Mouse (Mus musculus) liver, embryonic 15.5 days (tissue): ENCODE results near the gene Lamp1. TPM values are rescaled to one million over a fixed set of nuclear protein-coding genes. Genes with fewer than 3 reads are reported as not detected.

Experiments used
- ATAC-seq: fragments of 200-750 bp; cut with Nextera tagmentation; 2 replicates; pipeline ENCODE4 v1.8.0; 2017; ENCODE audit warnings: moderate number of reproducible peaks, mild to moderate bottlenecking, moderate library complexity; ENCODE audit not compliant: insufficient read depth
- H3K27ac ChIP-seq: fragments of 300-500 bp; sonication (generic); replicated peaks from 2 replicates; pipeline ENCODE4 v1.5.1; 2015; ENCODE audit warnings: mild to moderate bottlenecking, inconsistent platforms
- H3K27me3 ChIP-seq: fragments of 300-500 bp; sonication (generic); 2 replicates; pipeline ENCODE4 v1.6.1; 2015; ENCODE audit warnings: mild to moderate bottlenecking, inconsistent platforms
- H3K36me3 ChIP-seq: fragments of 300-500 bp; sonication (generic); replicated peaks from 2 replicates; pipeline ENCODE4 v1.6.1; 2015; ENCODE audit warnings: moderate library complexity, mild to moderate bottlenecking, inconsistent platforms
- H3K4me1 ChIP-seq: fragments of 300-500 bp; sonication (generic); replicated peaks from 2 replicates; pipeline ENCODE4 v1.6.1; 2015; ENCODE audit warnings: inconsistent platforms
- H3K4me2 ChIP-seq: fragments of 300-500 bp; sonication (generic); 2 replicates; pipeline ENCODE4 v1.6.1; 2015; ENCODE audit warnings: moderate library complexity, mild to moderate bottlenecking, inconsistent platforms
- H3K4me3 ChIP-seq: fragments of 300-500 bp; sonication (generic); replicated peaks from 2 replicates; pipeline ENCODE4 v1.5.1; 2015; ENCODE audit warnings: mild to moderate bottlenecking, inconsistent platforms
- H3K9ac ChIP-seq: fragments of 300-500 bp; sonication (generic); 2 replicates; pipeline ENCODE4 v1.6.1; 2015; ENCODE audit warnings: moderate library complexity, mild to moderate bottlenecking, inconsistent platforms
- H3K9me3 ChIP-seq: fragments of 300-500 bp; sonication (generic); replicated peaks from 2 replicates; pipeline ENCODE4 v1.6.1; 2016; ENCODE audit warnings: inconsistent platforms
- WGBS: fragments of 180-500 bp; shearing (Covaris S2); methylation state at CpG from one replicate; pipeline ENCODE4 v1.1.7; 2015; ENCODE audit warnings: mixed read lengths; ENCODE audit not compliant: insufficient replicate concordance; 5-methylcytosine and 5-hydroxymethylcytosine counted together
- polyA plus RNA-seq: library from polyadenylated mRNA; unstranded; fragments of >200 nt; fragmentation: Nextera tagmentation; extraction: Ambion mirVana; gene quantifications from 2 replicates; pipeline ENCODE4 v1.2.1, GENCODE M21; 2015

Lamp1 gene
- polyA plus RNA-seq, 1 experiment from 2014 or later: 200 TPM

DNA sequence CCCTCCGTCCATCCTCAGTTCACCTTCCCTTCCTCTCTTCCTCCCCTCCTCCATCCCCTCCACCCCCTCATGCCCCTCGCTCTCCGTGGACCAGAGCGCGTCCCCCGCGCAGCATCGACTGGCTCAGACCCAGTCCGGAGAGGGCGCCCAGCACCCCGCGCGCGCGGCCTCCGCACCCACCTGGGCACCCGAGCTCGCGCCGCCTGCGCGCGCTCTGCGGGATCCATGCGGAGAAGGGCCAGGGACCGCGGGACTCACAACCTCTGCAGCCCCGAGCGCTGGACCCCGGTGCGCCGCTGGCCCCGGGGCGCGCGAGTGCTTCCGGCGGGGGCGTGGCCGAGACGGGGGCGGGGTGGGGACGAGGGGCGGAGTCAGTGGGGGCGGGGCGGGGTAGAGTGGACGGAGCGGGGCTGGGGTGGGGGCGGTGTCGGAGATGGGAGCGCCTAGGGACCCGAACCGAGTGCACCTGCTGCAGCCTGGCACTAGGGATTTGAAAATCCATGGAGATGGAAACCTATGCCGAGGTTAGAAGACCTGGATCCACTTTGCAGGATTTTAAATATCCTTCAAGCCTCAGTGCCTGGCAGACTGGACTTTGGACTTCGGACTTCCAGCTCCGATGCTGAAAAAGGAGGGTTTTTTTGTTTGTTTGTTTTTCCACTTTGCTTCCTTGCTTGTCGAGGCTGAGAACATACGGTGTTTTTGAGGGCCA, 41.5 kb downstream of the Lamp1 start, which contains the start of gene Grtp1:
Gene Grtp1, minus strand, starts transcription at position 320 of the 712 bp plus-strand sequence.
- under 1% methylated on average over 56 of the region's 58 CpGs for WGBS
- H3K27ac ChIP-seq: peak within 1 kb of the TSS; percentile 97
- H3K4me2 ChIP-seq: peak within 1 kb of the TSS; percentile 96
- H3K9me3 ChIP-seq: no peaks in the 10 kb centered on the region
- H3K9ac ChIP-seq: peak within 1 kb of the TSS; percentile 77
- ATAC-seq: peak; percentile 56
- H3K4me3 ChIP-seq: peak within 1 kb of the TSS; percentile 75
- H3K4me1 ChIP-seq: peaks cover 48% of the 10 kb centered on the region
- 0 out of 2 replicates have a peak, but pooled peaks cover 4% of the 10 kb centered on the region for H3K36me3 ChIP-seq
- H3K27me3 ChIP-seq: peaks cover 17% of the 10 kb centered on the region

DNA sequence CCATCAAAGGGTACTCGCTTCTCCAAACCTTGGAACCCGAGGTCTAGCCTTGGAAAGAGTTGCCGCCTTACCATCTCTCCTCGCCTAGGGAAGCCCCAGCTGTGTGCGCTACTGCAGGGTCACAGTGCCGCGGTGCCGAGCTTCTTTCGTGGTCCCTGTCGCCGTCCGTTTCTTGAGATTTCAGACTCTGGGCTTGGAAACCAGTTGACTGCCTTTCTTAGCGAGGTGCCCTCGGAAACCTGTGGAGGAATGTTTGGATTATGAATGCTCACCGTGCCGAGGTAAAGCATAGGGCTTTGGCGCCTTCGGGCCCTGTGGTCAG, 42.0 kb downstream of the Lamp1 start:
- H3K36me3 ChIP-seq: 0 out of 2 replicates have a peak, but pooled peaks cover 4% of the 10 kb centered on the region
- H3K27me3 ChIP-seq: peaks cover 17% of the 10 kb centered on the region
- H3K27ac ChIP-seq: peak overlapping the region; percentile 97
- peak overlapping the region; percentile 77 for H3K9ac ChIP-seq
- ATAC-seq: peak; percentile 49
- peak overlapping the region; percentile 75 for H3K4me3 ChIP-seq
- H3K4me1 ChIP-seq: peaks cover 53% of the 10 kb centered on the region
- no peaks in the 10 kb centered on the region for H3K9me3 ChIP-seq
- WGBS: 2% methylated on average over 18 of the region's 18 CpGs
- peak overlapping the region; percentile 96 for H3K4me2 ChIP-seq

DNA sequence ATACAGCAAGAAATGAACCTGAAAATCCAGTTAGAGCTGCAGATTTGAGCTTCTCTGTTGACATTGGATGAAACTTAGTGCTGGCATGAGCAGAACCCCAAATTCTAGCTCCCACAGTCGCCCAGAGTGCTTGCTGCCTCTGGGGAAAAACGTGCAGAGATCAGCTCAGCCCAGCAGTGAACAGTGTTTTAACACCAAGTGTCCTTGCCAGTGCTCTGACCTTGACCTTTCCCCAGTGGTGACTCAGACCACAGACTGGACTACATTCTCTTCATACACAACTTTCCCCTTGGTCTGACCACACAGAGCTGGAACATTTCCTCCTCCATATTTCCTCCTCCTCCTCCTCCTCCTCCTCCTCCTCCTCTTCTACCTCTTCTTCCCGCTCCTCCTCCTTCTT, 43.1 kb downstream of the Lamp1 start:
- WGBS: 29% methylated on average over 3 of the region's 3 CpGs
- peak overlapping the region; percentile 97 for H3K27ac ChIP-seq
- peak overlapping the region; percentile 96 for H3K4me2 ChIP-seq
- H3K4me1 ChIP-seq: peaks cover 64% of the 10 kb centered on the region
- peak overlapping the region; percentile 77 for H3K9ac ChIP-seq
- H3K27me3 ChIP-seq: peaks cover 17% of the 10 kb centered on the region
- no peaks in the 10 kb centered on the region for H3K9me3 ChIP-seq
- H3K36me3 ChIP-seq: 0 out of 2 replicates have a peak, but pooled peaks cover 4% of the 10 kb centered on the region
- ATAC-seq: no peak
- H3K4me3 ChIP-seq: peak overlapping the region; percentile 75

DNA sequence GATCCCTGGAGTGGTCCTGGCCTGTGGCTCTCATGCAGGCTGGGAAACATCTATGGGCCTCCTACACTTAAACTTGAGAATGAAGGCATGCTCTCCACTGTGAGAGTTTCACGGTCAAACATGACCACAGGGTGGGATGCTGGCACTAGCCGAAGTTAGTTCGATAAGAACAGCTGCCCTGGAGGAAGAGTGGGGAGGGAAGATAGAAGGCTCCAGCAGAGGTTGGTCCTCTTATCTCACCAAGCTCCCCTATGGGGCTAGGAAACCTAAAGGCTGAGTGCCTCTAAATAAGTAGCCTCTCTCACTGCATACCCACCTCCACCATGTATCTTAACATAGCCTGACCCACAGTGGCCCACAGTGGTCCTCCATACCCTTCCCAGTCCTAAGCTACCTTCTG, 43.8 kb downstream of the Lamp1 start:
- peak overlapping the region; percentile 96 for H3K4me2 ChIP-seq

DNA sequence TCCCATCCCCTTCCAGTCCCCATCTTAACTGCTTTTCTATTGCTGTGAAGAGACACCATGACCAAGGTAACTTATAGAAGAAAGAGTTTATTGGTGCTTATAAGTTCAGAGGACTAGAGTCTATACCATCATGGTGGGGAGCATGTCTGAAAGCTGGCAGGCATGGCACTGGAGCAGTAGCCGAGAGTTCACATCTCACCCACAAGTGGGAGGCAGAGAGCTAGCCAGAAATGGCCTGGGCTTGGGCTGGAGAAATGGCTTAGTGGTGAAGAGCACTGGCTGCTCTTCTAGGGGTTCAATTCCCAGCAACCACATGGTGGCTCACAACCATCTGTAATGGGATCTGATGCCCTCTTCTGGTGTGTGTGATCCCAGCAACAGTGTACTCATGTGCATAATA, 44.5 kb downstream of the Lamp1 start:
- Histone ChIP-seq H3K4me1 (peaks cover 78% of the 10 kb centered on the region), H3K27me3 (peaks cover 17% of the 10 kb centered on the region), H3K4me2 (peak overlapping the region; percentile 96), H3K27ac (peak overlapping the region; percentile 97), H3K4me3 (peak overlapping the region; percentile 75), H3K9me3 (no peaks in the 10 kb centered on the region), H3K9ac (peak overlapping the region; percentile 66), H3K36me3 (0 out of 2 replicates have a peak, but pooled peaks cover 8% of the 10 kb centered on the region)
- no peak for ATAC-seq
- WGBS: 31% methylated on average over 1 of the region's 1 CpGs

More for the DNA sequence above, 43.8 kb downstream of the Lamp1 start:
- Histone ChIP-seq H3K9me3 (no peaks in the 10 kb centered on the region), H3K9ac (peak overlapping the region; percentile 77), H3K36me3 (0 out of 2 replicates have a peak, but pooled peaks cover 4% of the 10 kb centered on the region), H3K27ac (peak overlapping the region; percentile 97), H3K4me1 (peaks cover 71% of the 10 kb centered on the region), H3K27me3 (peaks cover 17% of the 10 kb centered on the region), H3K4me3 (peak overlapping the region; percentile 75)
- 15% methylated on average over 3 of the region's 3 CpGs for WGBS
- peak; percentile 81 for ATAC-seq

DNA sequence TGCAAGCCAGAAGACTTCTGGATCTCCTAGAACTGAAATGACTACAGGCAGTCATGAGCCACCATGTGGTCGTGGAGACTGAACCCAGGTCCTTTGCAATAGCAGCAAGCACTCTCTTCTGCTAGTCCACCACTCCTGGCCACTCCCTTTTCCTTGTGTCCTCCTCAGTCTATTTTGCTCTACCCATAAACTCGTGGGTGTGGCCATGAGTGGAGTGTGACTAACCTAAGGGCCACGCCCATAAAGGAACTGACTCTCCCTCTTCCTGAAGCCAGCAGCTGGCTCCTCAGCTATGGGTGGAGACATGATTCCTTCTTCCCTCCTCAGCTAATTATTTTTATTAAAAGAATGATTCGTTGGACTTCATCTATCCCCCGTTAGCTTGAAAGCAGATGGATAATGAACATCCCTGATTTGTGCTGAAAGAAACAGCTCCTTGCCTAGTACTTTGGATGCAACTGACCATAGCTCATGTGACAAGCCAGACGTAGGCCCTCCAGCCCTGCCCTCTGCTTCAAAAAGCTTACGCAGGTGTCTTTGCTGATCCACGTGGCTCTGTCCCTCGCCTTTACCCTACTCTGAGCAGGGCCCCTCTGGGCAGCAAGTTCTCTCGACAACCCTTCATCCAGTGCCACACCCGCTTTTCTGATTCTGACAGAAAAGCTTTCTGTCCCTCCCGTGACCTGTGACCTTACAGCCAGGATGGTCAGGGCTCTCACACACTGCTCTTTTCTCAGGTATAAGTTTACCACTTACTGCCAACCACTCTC, 45.6 kb downstream of the Lamp1 start:
- Histone ChIP-seq H3K9ac (peak overlapping the region; percentile 29; the same call in 1 of the 2 replicates), H3K27me3 (peaks cover 9% of the 10 kb centered on the region), H3K4me2 (peak overlapping the region; percentile 96), H3K27ac (peak overlapping the region; percentile 85), H3K36me3 (0 out of 2 replicates have a peak, but pooled peaks cover 8% of the 10 kb centered on the region), H3K4me3 (peak overlapping the region; percentile 23), H3K9me3 (no peaks in the 10 kb centered on the region), H3K4me1 (peaks cover 84% of the 10 kb centered on the region)
- peak; percentile 40 for ATAC-seq
- 46% methylated on average over 12 of the region's 12 CpGs for WGBS

DNA sequence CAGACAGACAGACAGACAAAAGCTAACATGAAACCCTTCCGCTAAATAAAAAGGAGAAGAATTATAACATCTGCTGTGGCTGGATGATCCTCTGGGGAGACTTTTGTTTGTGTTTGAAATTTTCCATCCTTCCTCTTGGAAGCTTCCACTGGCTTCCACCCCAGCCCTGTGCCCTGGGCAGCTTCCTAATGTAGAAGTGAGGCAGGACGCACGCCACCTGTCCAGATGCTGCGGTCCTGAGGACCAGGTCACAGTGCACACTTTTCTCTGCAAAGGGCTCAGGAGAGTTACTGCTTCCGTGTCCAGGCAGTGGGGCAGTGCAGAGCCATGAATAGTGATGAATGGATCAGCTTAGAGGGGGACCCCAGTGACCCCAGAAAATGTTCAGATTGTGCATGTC, 46.4 kb downstream of the Lamp1 start:
- H3K4me1 ChIP-seq: peaks cover 83% of the 10 kb centered on the region
- H3K27me3 ChIP-seq: peaks cover 1% of the 10 kb centered on the region; the same call in 1 of the 2 replicates
- H3K4me3 ChIP-seq: no peak overlapping the region
- H3K9ac ChIP-seq: no peak overlapping the region
- H3K9me3 ChIP-seq: no peaks in the 10 kb centered on the region
- 89% methylated on average over 5 of the region's 5 CpGs for WGBS
- 0 out of 2 replicates have a peak, but pooled peaks cover 8% of the 10 kb centered on the region for H3K36me3 ChIP-seq
- peak overlapping the region; percentile 85 for H3K27ac ChIP-seq
- ATAC-seq: no peak
- H3K4me2 ChIP-seq: peak overlapping the region; percentile 96; the same call in 1 of the 2 replicates

DNA sequence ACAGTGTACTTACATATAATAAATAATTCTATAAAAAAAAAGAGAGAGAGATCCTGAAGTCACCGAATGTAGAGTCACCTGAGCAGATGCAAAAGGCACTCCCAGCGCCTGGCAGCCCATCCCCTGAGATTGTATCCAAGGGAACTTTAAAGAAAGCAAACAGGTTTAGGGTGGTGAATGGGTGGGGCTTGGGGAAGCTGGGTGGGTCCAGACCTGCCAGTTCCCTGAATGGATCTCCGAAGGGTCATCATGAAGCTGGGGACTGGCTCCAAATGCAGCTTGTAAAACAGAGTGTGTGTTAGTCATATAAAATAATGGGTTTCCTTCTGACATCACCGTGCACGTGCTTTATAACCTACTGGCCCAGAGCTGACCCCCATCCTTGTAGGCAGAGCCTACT, 47.3 kb downstream of the Lamp1 start:
- peak overlapping the region; percentile 85 for H3K27ac ChIP-seq
- no peaks in the 10 kb centered on the region for H3K27me3 ChIP-seq
- no peak overlapping the region for H3K4me3 ChIP-seq
- H3K4me1 ChIP-seq: peaks cover 86% of the 10 kb centered on the region
- ATAC-seq: no peak
- 0 out of 2 replicates have a peak, but pooled peaks cover 8% of the 10 kb centered on the region for H3K36me3 ChIP-seq
- WGBS: 38% methylated on average over 5 of the region's 5 CpGs
- peak overlapping the region; percentile 25 for H3K4me2 ChIP-seq
- no peaks in the 10 kb centered on the region for H3K9me3 ChIP-seq
- peak overlapping the region; percentile 13; the same call in 1 of the 2 replicates for H3K9ac ChIP-seq

DNA sequence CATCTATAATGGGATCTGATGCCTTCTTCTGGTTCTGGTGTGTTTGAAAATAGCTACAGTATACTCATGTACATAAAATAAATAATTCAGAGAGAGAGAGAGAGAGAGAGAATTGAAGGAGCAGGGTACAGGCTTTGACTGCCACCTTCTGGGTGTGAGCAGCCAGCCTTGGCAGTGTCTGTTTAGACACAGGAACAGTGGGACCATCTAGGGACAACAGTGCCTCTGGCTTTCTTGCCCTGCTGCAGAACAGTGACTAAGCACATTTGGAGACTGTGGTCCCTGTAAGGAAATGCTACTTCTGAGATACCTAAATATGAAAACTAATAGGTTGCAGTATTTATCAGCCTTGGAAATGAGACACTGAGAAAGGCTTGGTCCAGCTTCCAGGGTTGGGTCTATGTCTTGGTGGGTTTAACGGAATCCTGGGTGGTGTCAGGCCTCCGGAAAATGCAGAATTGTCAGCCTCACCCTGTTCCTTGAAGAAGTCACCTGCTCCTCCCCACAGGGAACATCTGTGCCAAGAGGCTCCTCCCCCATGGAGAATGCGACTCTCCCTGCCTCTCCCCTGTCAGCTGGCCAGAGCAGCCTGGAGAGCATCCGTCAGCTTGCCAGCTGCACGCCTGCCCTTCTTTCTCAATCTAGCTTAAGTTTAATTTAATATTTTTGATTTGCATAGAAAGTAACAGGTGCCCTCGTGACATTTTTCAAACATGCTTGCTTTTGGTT, 49.8 kb downstream of the Lamp1 start:
- H3K9me3 ChIP-seq: no peaks in the 10 kb centered on the region
- peaks cover 77% of the 10 kb centered on the region for H3K4me1 ChIP-seq
- peak; percentile 74 for ATAC-seq
- H3K9ac ChIP-seq: peak overlapping the region; percentile 31; the same call in 1 of the 2 replicates
- H3K4me3 ChIP-seq: no peak overlapping the region
- H3K27me3 ChIP-seq: no peaks in the 10 kb centered on the region
- 0 out of 2 replicates have a peak, but pooled peaks cover 8% of the 10 kb centered on the region for H3K36me3 ChIP-seq
- H3K4me2 ChIP-seq: peak overlapping the region; percentile 49
- WGBS: 28% methylated on average over 6 of the region's 6 CpGs
- peak overlapping the region; percentile 84 for H3K27ac ChIP-seq

DNA sequence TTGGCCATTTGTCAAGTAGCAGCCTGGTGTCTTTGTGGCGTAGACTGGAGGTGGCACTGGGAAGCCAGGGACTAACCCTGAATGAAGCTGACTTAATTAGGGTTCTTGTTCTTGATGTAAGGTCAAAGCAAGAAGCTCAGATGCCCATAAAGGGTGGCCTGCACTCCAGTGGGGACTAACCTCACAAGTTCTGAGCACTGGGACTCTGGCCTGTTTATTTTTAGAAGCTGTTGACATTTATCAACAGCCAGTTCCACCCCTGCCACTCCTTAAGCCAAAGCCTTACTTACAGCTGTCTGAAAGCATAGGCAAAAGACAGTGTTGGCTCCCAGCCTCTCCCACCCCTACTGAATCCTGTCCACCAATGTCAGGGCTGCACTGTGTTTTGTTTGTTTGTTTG, 50.8 kb downstream of the Lamp1 start:
- Histone ChIP-seq H3K27ac (peak overlapping the region; percentile 84), H3K4me2 (peak overlapping the region; percentile 49; the same call in 1 of the 2 replicates), H3K9ac (no peak overlapping the region), H3K27me3 (no peaks in the 10 kb centered on the region), H3K4me1 (peaks cover 74% of the 10 kb centered on the region), H3K9me3 (no peaks in the 10 kb centered on the region), H3K36me3 (0 out of 2 replicates have a peak, but pooled peaks cover 4% of the 10 kb centered on the region), H3K4me3 (no peak overlapping the region)
- 73% methylated on average over 1 of the region's 1 CpGs for WGBS
- no peak for ATAC-seq
